Mouse (Mus musculus): Measurements from ENCODE around the gene Npr3. TPM values are rescaled to one million over a fixed set of nuclear protein-coding genes. Genes with fewer than 3 reads are reported as not detected.
A peak's percentile ranks its signal among the peaks of the same experiment; 100 is the strongest.

Npr3 gene
- total RNA-seq (2021), result 10 to 100 TPM; 12.2 to 16.2 TPM
- long read RNA-seq, experiment 1, result 0 reads
- long read RNA-seq, experiment 2, partial matches to known transcripts, result 1 of 12 reads
- long read RNA-seq, experiment 2, other reads (novel, unspliced or antisense), result 10 of 12 reads

- DNase-seq, result peak; percentile 32
These were observed at the start of gene Npr3 for GRCm38 (mm10) chr15:11906571-11907531. Gene Npr3, minus strand, starts transcription at chr15:11907287.

- peak; percentile 16 for DNase-seq
These were observed 49.0 kb upstream of the Npr3 start for GRCm38 (mm10) chr15:11956129-11956528.

GRCm38 (mm10) chr15:11954190-11954589 lies 47.1 kb upstream of the Npr3 start:
- DNase-seq, result no peak

GRCm38 (mm10) chr15:11952159-11952558 lies 45.1 kb upstream of the Npr3 start:
- DNase-seq, result no peak

- no peak for DNase-seq
These were observed 44.1 kb upstream of the Npr3 start for GRCm38 (mm10) chr15:11951181-11951580.

- no peak for DNase-seq
These were observed 43.1 kb upstream of the Npr3 start for GRCm38 (mm10) chr15:11950144-11950543.

GRCm38 (mm10) chr15:11949490-11949889 lies 42.4 kb upstream of the Npr3 start:
- DNase-seq, result no peak

- DNase-seq, result no peak
These were observed 33.8 kb upstream of the Npr3 start for GRCm38 (mm10) chr15:11940855-11941254.

GRCm38 (mm10) chr15:11927742-11928141 lies 20.7 kb upstream of the Npr3 start:
- DNase-seq, result no peak

- no peak for DNase-seq
These were observed 7.0 kb upstream of the Npr3 start for GRCm38 (mm10) chr15:11914101-11914500.

GRCm38 (mm10) chr15:11909875-11910274 lies 2.8 kb upstream of the Npr3 start:
- DNase-seq, result no peak

- DNase-seq, result no peak
These were observed 1.1 kb upstream of the Npr3 start for GRCm38 (mm10) chr15:11908166-11908565.

GRCm38 (mm10) chr15:11906021-11906570 lies 991 bp downstream of the Npr3 start:
- DNase-seq, result peak; percentile 25

GRCm38 (mm10) chr15:11904848-11905672 lies 2.0 kb downstream of the Npr3 start:
- DNase-seq, result peak; percentile 41

- DNase-seq, result no peak
These were observed 2.8 kb downstream of the Npr3 start for GRCm38 (mm10) chr15:11904043-11904847.

GRCm38 (mm10) chr15:11903196-11904042 lies 3.7 kb downstream of the Npr3 start:
- no peak for DNase-seq

- DNase-seq, result no peak
These were observed 9.5 kb downstream of the Npr3 start for GRCm38 (mm10) chr15:11897617-11898016.

- DNase-seq, result no peak
These were observed 9.9 kb downstream of the Npr3 start for GRCm38 (mm10) chr15:11897162-11897561.

- no peak for DNase-seq
These were observed 13.1 kb downstream of the Npr3 start for GRCm38 (mm10) chr15:11893969-11894368.

GRCm38 (mm10) chr15:11891395-11891794 lies 15.7 kb downstream of the Npr3 start:
- DNase-seq, result no peak
